Mouse (Mus musculus) limb, embryonic 11.5 days (tissue): ENCODE results near the gene Tmcc1. TPM values are rescaled to one million over a fixed set of nuclear protein-coding genes. Genes with fewer than 3 reads are reported as not detected.
"Not testable (repeated sequence)": the region's sequence is repeated elsewhere in the genome, so short reads cannot be mapped to it uniquely, and the experiment has no call there.

Experiments
- ATAC-seq: fragments of 200-750 bp; cut with Nextera tagmentation; 2 replicates; pipeline ENCODE4 v1.8.0; 2017; ENCODE audit warnings: low read depth; ENCODE audit not compliant: insufficient number of reproducible peaks, low FRiP score, low TSS enrichment
- DNase-seq: peaks from one replicate; pipeline ENCODE4 v3.0.0-alpha.2; 2015; ENCODE audit warnings: low spot score
- H3K27ac ChIP-seq: fragments of 300-500 bp; sonication (generic); replicated peaks from 2 replicates; pipeline ENCODE4 v1.5.1; 2014; ENCODE audit warnings: low read depth, mild to moderate bottlenecking, low read length
- H3K27me3 ChIP-seq: fragments of 300-500 bp; sonication (generic); 2 replicates; pipeline ENCODE4 v1.6.1; 2014; ENCODE audit warnings: mild to moderate bottlenecking, low read length, mixed read lengths; ENCODE audit not compliant: control insufficient read depth, insufficient read depth
- H3K36me3 ChIP-seq: fragments of 300-500 bp; sonication (generic); 2 replicates; pipeline ENCODE4 v1.6.1; 2014; ENCODE audit warnings: mild to moderate bottlenecking, low read length, moderate library complexity, mixed read lengths; ENCODE audit not compliant: control insufficient read depth, insufficient read depth
- H3K4me1 ChIP-seq: fragments of 300-500 bp; sonication (generic); 2 replicates; pipeline ENCODE4 v1.6.1; 2014; ENCODE audit warnings: low read length, mixed read lengths; ENCODE audit not compliant: control insufficient read depth, insufficient read depth
- H3K4me2 ChIP-seq: fragments of 300-500 bp; sonication (generic); 2 replicates; pipeline ENCODE4 v1.6.1; 2014; ENCODE audit warnings: low read depth, mild to moderate bottlenecking, moderate library complexity; ENCODE audit not compliant: severe bottlenecking
- H3K4me3 ChIP-seq: fragments of 300-500 bp; sonication (generic); 2 replicates; pipeline ENCODE4 v1.5.1; 2014; ENCODE audit warnings: low read depth, low read length
- H3K9ac ChIP-seq: fragments of 300-500 bp; sonication (generic); 2 replicates; pipeline ENCODE4 v1.6.1; 2014; ENCODE audit warnings: mild to moderate bottlenecking, low read length
- H3K9me3 ChIP-seq: fragments of 300-500 bp; sonication (generic); 2 replicates; pipeline ENCODE4 v1.6.1; 2016; ENCODE audit warnings: low read length; ENCODE audit not compliant: control insufficient read depth
- WGBS: fragments of 180-500 bp; shearing (Covaris S2); extraction: QIAGEN DNeasy Blood & Tissue Kit; methylation state at CpG from one replicate; pipeline ENCODE4 v1.1.7; 2014; 5-methylcytosine and 5-hydroxymethylcytosine counted together
- polyA plus RNA-seq: library from polyadenylated mRNA; unstranded; fragments of >200 nt; fragmentation: Nextera tagmentation; extraction: Ambion mirVana; gene quantifications from 2 replicates; pipeline ENCODE4 v1.2.1, GENCODE M21; 2014

The Tmcc1 gene
- polyA plus RNA-seq, 1 experiment from 2014 or later, result 13.4 TPM

DNA sequence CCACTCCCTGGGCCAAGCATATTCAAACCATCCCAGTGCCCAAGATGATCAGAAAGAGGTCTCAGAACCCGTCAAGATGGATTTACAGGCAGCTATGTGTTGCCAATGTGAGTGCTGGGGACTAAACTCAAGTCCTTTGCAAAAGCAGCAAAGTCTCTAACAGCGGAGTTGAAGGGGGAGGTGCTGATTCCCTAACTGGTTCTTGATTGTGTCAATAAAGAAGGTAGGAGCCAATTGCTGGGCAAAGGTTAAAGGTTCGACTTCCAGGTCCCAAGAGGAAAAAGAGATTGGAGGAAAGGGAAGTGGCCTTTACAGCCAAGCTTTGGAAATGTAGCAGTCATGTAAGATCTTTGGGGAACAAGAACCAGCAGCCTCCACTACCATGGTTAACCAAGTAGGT, 12.6 kb downstream of the Tmcc1 start:
- no peak overlapping the region for H3K9ac ChIP-seq
- no peaks in the 10 kb centered on the region; the same call in 1 of the 2 replicates for H3K36me3 ChIP-seq
- H3K4me2 ChIP-seq, result no peak overlapping the region
- no peak for DNase-seq
- ATAC-seq, result no peak
- H3K27ac ChIP-seq, result no peak overlapping the region
- H3K9me3 ChIP-seq, result no peaks in the 10 kb centered on the region
- H3K27me3 ChIP-seq, result no peaks in the 10 kb centered on the region
- no peak overlapping the region for H3K4me3 ChIP-seq
- WGBS, result 62% methylated on average over 3 of the region's 3 CpGs
- no peaks in the 10 kb centered on the region for H3K4me1 ChIP-seq

DNA sequence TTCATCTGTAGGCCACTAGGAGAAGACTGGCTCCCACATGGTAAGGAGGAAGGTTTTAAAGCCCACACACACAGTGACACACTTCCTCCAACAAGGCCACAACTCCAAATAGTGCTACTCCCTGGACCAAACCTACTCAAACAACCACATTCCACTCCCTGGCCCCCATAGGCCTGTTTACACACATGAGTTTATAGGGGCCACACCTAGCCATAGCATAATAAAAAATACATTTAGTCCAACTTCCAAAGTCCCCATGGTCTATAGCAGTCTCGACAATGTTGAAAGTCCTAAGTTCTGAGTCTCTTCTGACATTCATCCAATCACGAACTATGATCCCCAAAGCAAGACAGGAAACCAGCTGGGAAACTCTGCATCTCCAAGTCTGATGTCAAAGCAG, 14.9 kb downstream of the Tmcc1 start:
- no peak for DNase-seq
- Histone ChIP-seq H3K4me3 (no peak overlapping the region), H3K36me3 (no peaks in the 10 kb centered on the region; the same call in 1 of the 2 replicates), H3K27me3 (no peaks in the 10 kb centered on the region), H3K4me2 (no peak overlapping the region), H3K9ac (no peak overlapping the region), H3K9me3 (no peaks in the 10 kb centered on the region), H3K27ac (no peak overlapping the region), H3K4me1 (no peaks in the 10 kb centered on the region)
- 93% methylated on average over 2 of the region's 2 CpGs for WGBS
- ATAC-seq, result no peak

DNA sequence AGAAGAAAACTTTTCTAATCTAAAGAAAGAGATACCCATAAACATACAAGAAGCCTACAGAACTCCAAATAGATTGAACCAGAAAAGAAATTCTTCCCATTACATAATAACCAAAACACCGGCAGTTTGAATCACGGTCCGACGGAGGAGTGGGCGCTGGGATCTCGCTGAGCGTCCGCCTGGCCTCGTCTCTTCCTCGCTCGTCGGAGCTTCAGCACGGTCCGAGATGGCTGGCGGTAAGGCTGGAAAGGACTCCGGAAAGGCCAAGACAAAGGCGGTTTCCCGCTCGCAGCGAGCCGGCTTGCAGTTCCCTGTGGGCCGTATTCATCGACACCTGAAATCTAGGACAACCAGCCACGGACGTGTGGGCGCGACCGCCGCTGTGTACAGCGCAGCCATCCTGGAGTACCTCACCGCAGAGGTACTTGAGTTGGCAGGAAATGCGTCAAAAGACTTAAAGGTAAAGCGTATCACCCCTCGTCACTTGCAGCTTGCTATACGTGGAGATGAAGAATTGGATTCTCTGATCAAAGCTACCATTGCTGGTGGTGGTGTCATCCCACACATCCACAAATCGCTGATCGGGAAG, 19.7 kb downstream of the Tmcc1 start:
- H3K4me1 ChIP-seq, H3K36me3 ChIP-seq, H3K9me3 ChIP-seq, H3K4me3 ChIP-seq, ATAC-seq, H3K27me3 ChIP-seq, DNase-seq, H3K4me2 ChIP-seq, H3K27ac ChIP-seq, H3K9ac ChIP-seq: not testable (repeated sequence)
- WGBS, result 75% methylated on average over 37 of the region's 37 CpGs

DNA sequence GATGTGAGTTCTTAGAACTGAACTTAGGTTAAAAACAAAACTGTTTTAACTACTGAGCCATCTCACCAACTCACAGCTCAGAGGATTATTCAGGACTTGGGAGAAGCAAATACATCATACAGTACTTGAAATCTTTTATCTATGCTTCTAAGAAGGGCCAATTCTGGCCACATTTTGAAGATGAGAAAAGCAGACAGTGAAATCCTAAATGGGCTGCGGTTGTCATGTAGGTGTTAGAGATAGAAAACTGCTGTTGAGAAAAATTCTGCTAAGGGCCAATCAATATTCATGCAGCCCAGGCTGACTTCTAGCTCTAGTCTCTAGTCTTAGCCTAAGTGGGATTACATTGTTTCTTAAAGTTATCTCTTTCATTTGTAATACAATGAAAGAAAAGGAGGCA, 26.9 kb downstream of the Tmcc1 start:
- 0 out of 2 replicates have a peak, but pooled peaks cover 3% of the 10 kb centered on the region for H3K36me3 ChIP-seq
- no peaks in the 10 kb centered on the region for H3K4me1 ChIP-seq
- no peaks in the 10 kb centered on the region for H3K9me3 ChIP-seq
- H3K27me3 ChIP-seq, result no peaks in the 10 kb centered on the region
- no peak overlapping the region for H3K4me2 ChIP-seq
- ATAC-seq (no peak), DNase-seq (no peak)
- no peak overlapping the region for H3K9ac ChIP-seq
- H3K27ac ChIP-seq, result no peak overlapping the region
- 91% methylated on average over 1 of the region's 1 CpGs for WGBS
- no peak overlapping the region for H3K4me3 ChIP-seq

DNA sequence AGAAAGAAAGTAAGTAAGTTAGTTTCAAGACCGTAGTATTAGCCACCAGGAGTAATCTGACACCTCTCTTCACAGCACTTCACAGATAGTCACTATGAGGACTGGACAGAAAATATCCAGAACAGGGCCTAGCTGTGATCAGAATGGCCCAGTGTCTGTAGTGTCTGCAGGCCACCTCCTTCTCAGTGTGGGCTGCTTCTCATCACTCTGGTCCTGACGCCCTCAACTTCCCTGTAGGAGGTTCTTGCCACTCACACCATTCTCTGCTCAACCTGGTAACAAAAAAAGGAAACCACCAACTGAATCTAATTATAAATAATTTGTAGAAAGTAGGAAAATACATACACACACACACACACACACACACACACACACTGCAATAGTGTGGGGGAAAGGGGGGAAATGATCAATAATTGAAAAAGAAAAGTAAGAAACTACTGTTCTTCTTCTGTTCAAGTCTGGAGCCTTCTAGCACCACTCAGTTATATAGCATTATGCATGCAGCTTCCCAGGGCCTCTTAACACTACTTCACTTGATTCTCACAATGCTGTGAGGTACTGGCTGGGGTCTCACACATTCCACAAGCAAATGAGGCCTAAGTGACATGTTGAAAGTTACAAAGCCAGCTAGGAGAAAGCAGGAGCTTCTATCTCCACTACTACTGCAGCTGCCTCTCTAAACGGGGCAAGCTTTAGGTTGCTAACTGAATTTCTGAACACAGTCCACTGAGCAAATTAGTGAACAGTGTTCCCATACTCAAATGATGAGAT, 38.2 kb downstream of the Tmcc1 start:
- Histone ChIP-seq H3K36me3 (no peaks in the 10 kb centered on the region), H3K27me3 (no peaks in the 10 kb centered on the region), H3K4me1 (no peaks in the 10 kb centered on the region; the same call in 1 of the 2 replicates), H3K27ac (no peak overlapping the region), H3K4me3 (no peak overlapping the region), H3K4me2 (no peak overlapping the region), H3K9me3 (no peaks in the 10 kb centered on the region), H3K9ac (no peak overlapping the region)
- no peak for DNase-seq
- no peak for ATAC-seq
- WGBS, result 20% methylated on average over 3 of the region's 3 CpGs

DNA sequence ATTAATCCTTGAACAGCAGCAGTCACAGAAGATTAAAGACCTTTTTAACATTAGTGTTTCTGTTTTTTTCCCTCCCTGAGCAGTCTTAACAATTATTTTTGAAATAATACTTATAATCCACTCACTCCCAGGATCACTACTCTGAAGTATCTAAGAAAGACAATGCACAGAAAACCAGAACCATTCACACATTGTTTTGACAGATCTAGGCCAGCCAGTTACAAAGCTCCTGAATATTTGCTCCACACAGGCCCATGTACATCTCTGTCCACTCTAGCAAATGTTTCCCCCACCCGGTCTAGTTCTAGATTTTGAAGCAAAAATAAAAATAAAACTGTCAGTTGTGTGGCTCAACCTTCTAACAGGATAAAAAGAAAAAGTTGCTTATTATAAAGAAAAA, 45.9 kb downstream of the Tmcc1 start:
- no peaks in the 10 kb centered on the region for H3K27me3 ChIP-seq
- H3K4me1 ChIP-seq, result no peaks in the 10 kb centered on the region
- no peaks in the 10 kb centered on the region for H3K36me3 ChIP-seq
- 94% methylated on average over 1 of the region's 1 CpGs for WGBS
- DNase-seq, result no peak
- no peak for ATAC-seq
- no peak overlapping the region for H3K4me3 ChIP-seq
- no peak overlapping the region for H3K4me2 ChIP-seq
- no peak overlapping the region for H3K27ac ChIP-seq
- H3K9ac ChIP-seq, result no peak overlapping the region
- H3K9me3 ChIP-seq, result no peaks in the 10 kb centered on the region

DNA sequence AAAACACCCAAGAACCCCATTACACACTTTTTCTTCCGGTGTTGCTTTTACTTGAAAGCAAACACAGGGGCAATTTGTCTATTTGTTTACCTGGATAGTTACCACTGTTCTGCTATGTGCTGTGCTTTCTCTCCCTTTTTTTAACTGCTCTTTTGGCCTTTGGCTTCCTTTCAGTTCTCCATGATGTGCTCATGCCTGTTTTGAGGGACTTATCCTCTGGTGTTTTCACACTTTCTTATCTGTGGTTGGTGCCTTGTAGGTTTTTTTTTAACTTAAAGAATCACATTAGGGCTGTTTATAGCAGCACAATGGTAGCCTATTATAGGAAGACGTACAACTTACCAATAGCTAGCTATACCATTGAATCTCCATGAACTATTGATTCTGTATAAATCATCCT, 51.6 kb downstream of the Tmcc1 start:
- ATAC-seq, result no peak
- H3K4me2 ChIP-seq, result no peak overlapping the region
- DNase-seq, result no peak
- H3K9ac ChIP-seq, result no peak overlapping the region
- no peaks in the 10 kb centered on the region for H3K36me3 ChIP-seq
- H3K4me1 ChIP-seq, result 0 out of 2 replicates have a peak, but pooled peaks cover 2% of the 10 kb centered on the region
- H3K27ac ChIP-seq, result no peak overlapping the region
- 67% methylated on average over 2 of the region's 2 CpGs for WGBS
- no peak overlapping the region for H3K4me3 ChIP-seq
- no peaks in the 10 kb centered on the region for H3K9me3 ChIP-seq
- H3K27me3 ChIP-seq, result no peaks in the 10 kb centered on the region

DNA sequence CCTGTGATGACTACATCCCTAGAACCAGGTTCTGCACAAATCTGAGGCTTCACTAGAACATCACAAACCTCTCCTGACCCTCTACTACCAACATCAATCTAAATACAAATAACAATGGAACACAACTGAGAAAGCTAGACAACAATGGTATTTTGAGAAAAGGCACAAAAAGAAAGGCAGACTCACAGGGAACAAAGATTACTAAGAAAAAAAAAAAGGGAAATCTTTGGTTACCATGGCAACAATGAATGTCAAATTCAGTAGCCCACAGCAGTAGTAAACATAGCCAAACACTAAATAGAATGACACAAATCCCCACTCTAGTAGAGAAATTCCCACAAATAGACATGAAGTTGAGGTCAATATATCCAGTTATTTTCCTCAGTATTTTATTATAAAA, 52.5 kb downstream of the Tmcc1 start:
- Histone ChIP-seq H3K9me3 (no peaks in the 10 kb centered on the region), H3K36me3 (no peaks in the 10 kb centered on the region), H3K4me2 (no peak overlapping the region), H3K4me3 (no peak overlapping the region), H3K9ac (no peak overlapping the region), H3K27me3 (no peaks in the 10 kb centered on the region), H3K27ac (no peak overlapping the region), H3K4me1 (0 out of 2 replicates have a peak, but pooled peaks cover 2% of the 10 kb centered on the region)
- ATAC-seq (no peak), DNase-seq (no peak)
